Mouse (Mus musculus): ENCODE results near the gene Tctex1d1. TPM values are rescaled to one million over a fixed set of nuclear protein-coding genes. Genes with fewer than 3 reads are reported as not detected.

The Tctex1d1 gene
- total RNA-seq, 2 experiments from 2014 or later, result not detected

GRCm38 (mm10) chr4:102987325-102987724 lies 8.9 kb downstream of the Tctex1d1 start:
- DNase-seq (ENCODE audit: low spot score), result no peak
- intact Hi-C loops (cut with DNase I), result loop anchor here (1.0 to 10.0 kb wide), 3 partner anchors 159 to 360 kb away; partner anchors contain the start of gene Oma1

GRCm38 (mm10) chr4:102987756-102988155 lies 9.3 kb downstream of the Tctex1d1 start:
- intact Hi-C loops (cut with DNase I), result loop anchor here (1.0 to 10.0 kb wide), 3 partner anchors 159 to 360 kb away; partner anchors contain the start of gene Oma1
- DNase-seq (ENCODE audit: low spot score), result no peak

GRCm38 (mm10) chr4:102988526-102988925 lies 10.1 kb downstream of the Tctex1d1 start:
- intact Hi-C loops (cut with DNase I), result loop anchor here (5.0 to 10.0 kb wide), 2 partner anchors 326 to 359 kb away; partner anchors contain the start of gene Oma1
- no peak for DNase-seq (ENCODE audit: low spot score)

- no peak for DNase-seq (ENCODE audit: low spot score)
- intact Hi-C loops (cut with DNase I), result loop anchor here (5.0 to 10.0 kb wide), 2 partner anchors 325 to 358 kb away; partner anchors contain the start of gene Oma1
Measured at GRCm38 (mm10) chr4:102989391-102989790, 11.0 kb downstream of the Tctex1d1 start.

- intact Hi-C loops (cut with DNase I), result no loop called here
- no peak for DNase-seq (ENCODE audit: low spot score)
Measured at GRCm38 (mm10) chr4:102990016-102990415, 11.6 kb downstream of the Tctex1d1 start.

GRCm38 (mm10) chr4:102990595-102991340 lies 12.4 kb downstream of the Tctex1d1 start:
- intact Hi-C loops (cut with DNase I), result no loop called here
- DNase-seq (ENCODE audit: low spot score), result no peak

GRCm38 (mm10) chr4:102991685-102992084 lies 13.3 kb downstream of the Tctex1d1 start:
- no peak for DNase-seq (ENCODE audit: low spot score)
- intact Hi-C loops (cut with DNase I), result no loop called here

GRCm38 (mm10) chr4:103004681-103005080 lies 26.3 kb downstream of the Tctex1d1 start:
- intact Hi-C loops (cut with DNase I), result no loop called here
- DNase-seq (ENCODE audit: low spot score), result no peak

GRCm38 (mm10) chr4:103005190-103005945 lies 27.0 kb downstream of the Tctex1d1 start:
- DNase-seq (ENCODE audit: low spot score), result no peak
- intact Hi-C loops (cut with DNase I), result no loop called here

GRCm38 (mm10) chr4:103006266-103006665 lies 27.9 kb downstream of the Tctex1d1 start:
- intact Hi-C loops (cut with DNase I), result no loop called here
- no peak for DNase-seq (ENCODE audit: low spot score)

- no peak for DNase-seq (ENCODE audit: low spot score)
- intact Hi-C loops (cut with DNase I), result no loop called here
Measured at GRCm38 (mm10) chr4:103006943-103007418, 28.6 kb downstream of the Tctex1d1 start.

GRCm38 (mm10) chr4:103010734-103011133 lies 32.3 kb downstream of the Tctex1d1 start:
- DNase-seq (ENCODE audit: low spot score), result no peak
- intact Hi-C loops (cut with DNase I), result no loop called here

- DNase-seq (ENCODE audit: low spot score), result no peak
- intact Hi-C loops (cut with DNase I), result no loop called here
Measured at GRCm38 (mm10) chr4:103011823-103012222, 33.4 kb downstream of the Tctex1d1 start.

GRCm38 (mm10) chr4:103013490-103013889 lies 35.1 kb downstream of the Tctex1d1 start:
- DNase-seq (ENCODE audit: low spot score), result no peak
- intact Hi-C loops (cut with DNase I), result no loop called here

GRCm38 (mm10) chr4:103026621-103027020 lies 48.2 kb downstream of the Tctex1d1 start, which contains the start of gene Insl5:
Gene Insl5 (minus strand): TSS chr4:103026842.
- DNase-seq (ENCODE audit: low spot score), result no peak
- intact Hi-C loops (cut with DNase I), result no loop called here

GRCm38 (mm10) chr4:103027745-103028144 lies 49.3 kb downstream of the Tctex1d1 start:
- no peak for DNase-seq (ENCODE audit: low spot score)
- intact Hi-C loops (cut with DNase I), result no loop called here

GRCm38 (mm10) chr4:103028177-103029088 lies 50.0 kb downstream of the Tctex1d1 start:
- DNase-seq (ENCODE audit: low spot score), result no peak
- intact Hi-C loops (cut with DNase I), result no loop called here

GRCm38 (mm10) chr4:103039103-103039837 lies 60.9 kb downstream of the Tctex1d1 start:
- intact Hi-C loops (cut with DNase I), result no loop called here
- no peak for DNase-seq (ENCODE audit: low spot score)

GRCm38 (mm10) chr4:103039838-103040191 lies 61.4 kb downstream of the Tctex1d1 start:
- DNase-seq (ENCODE audit: low spot score), result no peak
- intact Hi-C loops (cut with DNase I), result no loop called here

All from heart, postnatal 25 days (tissue).